Mouse (Mus musculus): ENCODE data around the gene Zfp846. TPM values are rescaled to one million over a fixed set of nuclear protein-coding genes. Genes with fewer than 3 reads are reported as not detected.

Gene Zfp846
- polyA plus RNA-seq, 1 experiment from 2014 or later = 2.0 TPM

- H3K4me3 ChIP-seq (ENCODE audit: low read depth, low read length) = peak overlapping the region; percentile 71
- ATAC-seq (ENCODE audit: low read depth) = no peak
Observed at GRCm38 (mm10) chr9:20643781-20644180, 62.7 kb downstream of the Zfp846 start.

DNA sequence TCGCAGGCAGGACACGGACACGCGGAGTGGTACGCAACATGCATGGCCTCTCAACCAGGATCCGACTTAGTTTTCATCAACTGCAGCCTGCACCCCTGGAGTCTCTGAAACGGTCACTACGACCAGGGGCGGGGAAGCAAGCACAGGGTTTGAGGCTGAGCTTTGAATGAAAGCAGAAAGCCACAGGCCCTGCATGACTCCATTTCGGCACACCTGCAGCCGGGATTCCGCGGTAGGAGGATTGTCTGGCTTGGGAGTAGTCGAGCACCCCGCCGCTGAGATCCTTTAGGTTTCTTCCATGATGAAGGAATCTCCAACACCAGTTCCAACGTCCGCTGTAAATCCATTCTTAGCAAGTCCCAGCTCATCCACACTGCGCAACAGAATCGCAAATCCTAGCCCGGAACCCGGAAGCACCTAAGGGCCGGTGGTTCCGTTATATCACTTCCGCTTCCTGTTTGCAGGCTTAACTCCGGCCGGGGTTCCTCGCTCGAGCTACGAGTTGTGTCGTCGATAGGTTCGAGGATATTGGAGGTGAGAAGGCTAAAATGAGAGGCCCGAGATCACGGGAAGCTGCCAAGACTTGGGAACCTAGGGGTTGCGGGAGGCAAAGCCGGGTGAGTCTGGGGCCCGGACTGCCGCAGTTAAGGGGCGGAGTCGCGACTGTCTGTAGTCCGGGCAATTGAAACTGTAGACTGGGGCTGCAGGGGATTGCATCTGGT, 63.4 kb downstream of the Zfp846 start, which contains the start of gene Fbxl12:
Gene Fbxl12, minus strand, starts transcription at position 408 of the 722 bp plus-strand sequence.
- H3K9ac ChIP-seq (ENCODE audit: low read depth, low read length) = peak within 1 kb of the TSS; percentile 92
- H3K9me3 ChIP-seq (replicated peaks; ENCODE audit: control insufficient read depth, low read length) = no peaks in the 10 kb centered on the region
- under 1% methylated on average over 43 of the region's 43 CpGs for WGBS (ENCODE audit: insufficient replicate concordance)
- peak within 1 kb of the TSS; percentile 99 for H3K4me2 ChIP-seq (ENCODE audit: low read depth, low read length)
- no peaks in the 10 kb centered on the region for H3K27me3 ChIP-seq (ENCODE audit: control insufficient read depth, insufficient read depth, low read depth, low read length)
- peaks cover 44% of the 10 kb centered on the region for H3K4me1 ChIP-seq (ENCODE audit: control insufficient read depth, low read depth, low read length)
- H3K4me3 ChIP-seq (ENCODE audit: low read depth, low read length) = peak within 1 kb of the TSS; percentile 71
- H3K27ac ChIP-seq (ENCODE audit: low read length) = peak within 1 kb of the TSS; percentile 89
- peak; percentile 51 for ATAC-seq (ENCODE audit: low read depth)
- no peaks in the 10 kb centered on the region for H3K36me3 ChIP-seq (ENCODE audit: control insufficient read depth, insufficient read depth)

More at GRCm38 (mm10) chr9:20643781-20644180, 62.7 kb downstream of the Zfp846 start:
- H3K4me2 ChIP-seq (ENCODE audit: low read depth, low read length) = peak overlapping the region; percentile 99
- H3K9ac ChIP-seq (ENCODE audit: low read depth, low read length) = peak overlapping the region; percentile 92
- no peaks in the 10 kb centered on the region for H3K9me3 ChIP-seq (replicated peaks; ENCODE audit: control insufficient read depth, low read length)
- no peaks in the 10 kb centered on the region for H3K27me3 ChIP-seq (ENCODE audit: control insufficient read depth, insufficient read depth, low read depth, low read length)
- H3K27ac ChIP-seq (ENCODE audit: low read length) = peak overlapping the region; percentile 83
- H3K4me1 ChIP-seq (ENCODE audit: control insufficient read depth, low read depth, low read length) = peaks cover 37% of the 10 kb centered on the region
- WGBS (ENCODE audit: insufficient replicate concordance) = 5% methylated on average over 13 of the region's 13 CpGs
- H3K36me3 ChIP-seq (ENCODE audit: control insufficient read depth, insufficient read depth) = peaks cover under 1% of the 10 kb centered on the region

- ATAC-seq (ENCODE audit: low read depth) = no peak
- Histone ChIP-seq H3K4me3 (ENCODE audit: low read depth, low read length) (peak overlapping the region; percentile 71), H3K36me3 (ENCODE audit: control insufficient read depth, insufficient read depth) (no peaks in the 10 kb centered on the region), H3K9me3 (replicated peaks; ENCODE audit: control insufficient read depth, low read length) (no peaks in the 10 kb centered on the region), H3K27me3 (ENCODE audit: control insufficient read depth, insufficient read depth, low read depth, low read length) (no peaks in the 10 kb centered on the region), H3K4me1 (ENCODE audit: control insufficient read depth, low read depth, low read length) (peaks cover 49% of the 10 kb centered on the region), H3K27ac (ENCODE audit: low read length) (peak overlapping the region; percentile 89), H3K9ac (ENCODE audit: low read depth, low read length) (peak overlapping the region; percentile 92), H3K4me2 (ENCODE audit: low read depth, low read length) (peak overlapping the region; percentile 77)
- 1% methylated on average over 17 of the region's 17 CpGs for WGBS (ENCODE audit: insufficient replicate concordance)
Observed at GRCm38 (mm10) chr9:20645121-20645520, 64.0 kb downstream of the Zfp846 start.

- Histone ChIP-seq H3K9ac (ENCODE audit: low read depth, low read length) (peak within 1 kb of the TSS; percentile 89), H3K27ac (ENCODE audit: low read length) (peak within 1 kb of the TSS; percentile 59), H3K27me3 (ENCODE audit: control insufficient read depth, insufficient read depth, low read depth, low read length) (no peaks in the 10 kb centered on the region), H3K4me1 (ENCODE audit: control insufficient read depth, low read depth, low read length) (peaks cover 42% of the 10 kb centered on the region), H3K4me2 (ENCODE audit: low read depth, low read length) (peak within 1 kb of the TSS; percentile 82), H3K36me3 (ENCODE audit: control insufficient read depth, insufficient read depth) (peaks cover 19% of the 10 kb centered on the region), H3K9me3 (replicated peaks; ENCODE audit: control insufficient read depth, low read length) (no peaks in the 10 kb centered on the region), H3K4me3 (ENCODE audit: low read depth, low read length) (peak within 1 kb of the TSS; percentile 93)
- WGBS (ENCODE audit: insufficient replicate concordance) = under 1% methylated on average over 45 of the region's 45 CpGs
- ATAC-seq (ENCODE audit: low read depth) = peak; percentile 98
Observed at GRCm38 (mm10) chr9:20651602-20652259, 70.6 kb downstream of the Zfp846 start, which contains the start of gene Pin1. Gene Pin1 (plus strand): TSS chr9:20652095.

- Histone ChIP-seq H3K36me3 (ENCODE audit: control insufficient read depth, insufficient read depth) (peaks cover 21% of the 10 kb centered on the region), H3K27me3 (ENCODE audit: control insufficient read depth, insufficient read depth, low read depth, low read length) (no peaks in the 10 kb centered on the region), H3K4me3 (ENCODE audit: low read depth, low read length) (peak overlapping the region; percentile 93), H3K9ac (ENCODE audit: low read depth, low read length) (peak overlapping the region; percentile 89), H3K9me3 (replicated peaks; ENCODE audit: control insufficient read depth, low read length) (no peaks in the 10 kb centered on the region), H3K4me2 (ENCODE audit: low read depth, low read length) (peak overlapping the region; percentile 82), H3K4me1 (ENCODE audit: control insufficient read depth, low read depth, low read length) (peaks cover 42% of the 10 kb centered on the region), H3K27ac (ENCODE audit: low read length) (peak overlapping the region; percentile 45)
- 0 out of 2 replicates have a peak, but pooled peaks have one; percentile 2 for ATAC-seq (ENCODE audit: low read depth)
- WGBS (ENCODE audit: insufficient replicate concordance) = 0% methylated on average over 25 of the region's 25 CpGs
Observed at GRCm38 (mm10) chr9:20652260-20652658, 71.2 kb downstream of the Zfp846 start.

GRCm38 (mm10) chr9:20653859-20654258, 72.8 kb downstream of the Zfp846 start:
- H3K9ac ChIP-seq (ENCODE audit: low read depth, low read length) = no peak overlapping the region
- H3K4me3 ChIP-seq (ENCODE audit: low read depth, low read length) = no peak overlapping the region
- 81% methylated on average over 3 of the region's 3 CpGs for WGBS (ENCODE audit: insufficient replicate concordance)
- no peak for ATAC-seq (ENCODE audit: low read depth)
- no peaks in the 10 kb centered on the region for H3K27me3 ChIP-seq (ENCODE audit: control insufficient read depth, insufficient read depth, low read depth, low read length)
- no peak overlapping the region for H3K27ac ChIP-seq (ENCODE audit: low read length)
- H3K4me2 ChIP-seq (ENCODE audit: low read depth, low read length) = peak overlapping the region; percentile 82; the same call in 1 of the 2 replicates
- peaks cover 32% of the 10 kb centered on the region for H3K36me3 ChIP-seq (ENCODE audit: control insufficient read depth, insufficient read depth)
- H3K9me3 ChIP-seq (replicated peaks; ENCODE audit: control insufficient read depth, low read length) = no peaks in the 10 kb centered on the region
- H3K4me1 ChIP-seq (ENCODE audit: control insufficient read depth, low read depth, low read length) = peaks cover 37% of the 10 kb centered on the region

Other genes starting within 250 kb of the Zfp846 start
- gene Olfr18, start 245.2 kb upstream of the Zfp846 start, polyA plus RNA-seq (2015; fragmentation: Nextera tagmentation; extraction: Ambion mirVana) = not detected in 2 replicates
- 7.8 and 9.6 TPM in 2 replicates for gene Zfp560, start 196.1 kb upstream of the Zfp846 start, polyA plus RNA-seq (2015; fragmentation: Nextera tagmentation; extraction: Ambion mirVana)
- gene Zfp26, start 121.1 kb upstream of the Zfp846 start, polyA plus RNA-seq (2015; fragmentation: Nextera tagmentation; extraction: Ambion mirVana) = 3.8 and 4.7 TPM in 2 replicates
- 6.4 and 8.4 TPM in 2 replicates for gene Zfp426, start 88.5 kb upstream of the Zfp846 start, polyA plus RNA-seq (2015; fragmentation: Nextera tagmentation; extraction: Ambion mirVana)
- gene Zfp266, start 59.9 kb upstream of the Zfp846 start, polyA plus RNA-seq (2015; fragmentation: Nextera tagmentation; extraction: Ambion mirVana) = 12.0 and 13.5 TPM in 2 replicates
- gene Ubl5, start 61.6 kb downstream of the Zfp846 start, polyA plus RNA-seq (2015; fragmentation: Nextera tagmentation; extraction: Ambion mirVana) = 207 and 235 TPM in 2 replicates
- 4.8 and 5.9 TPM in 2 replicates for gene Fbxl12, start 63.5 kb downstream of the Zfp846 start, polyA plus RNA-seq (2015; fragmentation: Nextera tagmentation; extraction: Ambion mirVana)
- 19.4 and 19.7 TPM in 2 replicates for gene Pin1, start 70.8 kb downstream of the Zfp846 start, polyA plus RNA-seq (2015; fragmentation: Nextera tagmentation; extraction: Ambion mirVana)
- gene Olfm2, start 165.1 kb downstream of the Zfp846 start, polyA plus RNA-seq (2015; fragmentation: Nextera tagmentation; extraction: Ambion mirVana) = 0.20 and 0.25 TPM in 2 replicates
- 0.19 and 0.33 TPM in 2 replicates for gene Col5a3, start 233.8 kb downstream of the Zfp846 start, polyA plus RNA-seq (2015; fragmentation: Nextera tagmentation; extraction: Ambion mirVana)
- not detected in 2 replicates for gene Rdh8, start 237.2 kb downstream of the Zfp846 start, polyA plus RNA-seq (2015; fragmentation: Nextera tagmentation; extraction: Ambion mirVana)